Mouse (Mus musculus) monocyte, adult 2 months (primary cell): ENCODE measurements around the gene Nkap.
"Not testable (repeated sequence)": the region's sequence is repeated elsewhere in the genome, so short reads cannot be mapped to it uniquely, and the experiment has no call there.

Experiments used
- DNase-seq, 2 experiments: peaks; one replicate each; pipeline ENCODE4 v3.0.0; 2022; ENCODE audit warnings: low spot score in 2 of 2, low read depth in 1 of 2

Nkap gene

GRCm38 (mm10) chrX:37126671-37127358 lies at the start of gene Nkap:
Gene Nkap, plus strand, starts transcription at chrX:37126795.
- DNase-seq, result peak; percentile 10 to 44

DNA sequence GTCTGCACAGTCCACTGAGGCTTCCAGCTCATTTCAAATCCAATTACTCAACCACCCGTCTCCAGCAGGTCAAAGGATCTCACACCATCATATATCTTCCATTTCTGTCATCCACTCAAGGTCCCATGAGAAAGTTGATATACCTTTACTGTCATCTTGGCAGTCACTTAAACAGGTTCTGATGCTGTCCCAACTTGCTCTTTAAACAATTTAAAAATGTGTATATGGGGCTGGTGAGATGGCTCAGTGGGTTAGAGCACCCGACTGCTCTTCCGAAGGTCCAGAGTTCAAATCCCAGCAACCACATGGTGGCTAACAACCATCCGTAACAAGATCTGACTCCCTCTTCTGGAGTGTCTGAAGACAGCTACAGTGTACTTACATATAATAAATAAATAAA lies 46.2 kb upstream of the Nkap start:
- not testable (repeated sequence) for DNase-seq

DNA sequence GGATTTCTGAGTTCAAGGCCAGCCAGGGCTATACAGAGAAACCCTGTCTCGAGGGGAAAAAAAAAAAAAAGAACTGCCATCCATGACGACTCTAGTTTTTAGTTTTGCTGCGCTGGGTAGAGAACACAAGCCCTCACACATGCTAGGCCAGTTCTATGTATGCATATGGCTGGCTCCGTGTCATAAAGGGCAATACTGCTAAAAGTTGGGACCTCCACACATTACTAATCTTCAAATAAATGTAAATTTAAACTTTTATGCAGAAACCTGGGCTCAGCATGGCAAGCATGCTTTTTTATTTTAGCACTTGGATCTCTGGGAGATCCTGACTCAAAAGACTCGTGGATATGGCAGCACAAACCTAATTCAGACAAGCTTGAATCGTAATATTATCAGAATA lies 45.4 kb upstream of the Nkap start:
- no peak for DNase-seq

DNA sequence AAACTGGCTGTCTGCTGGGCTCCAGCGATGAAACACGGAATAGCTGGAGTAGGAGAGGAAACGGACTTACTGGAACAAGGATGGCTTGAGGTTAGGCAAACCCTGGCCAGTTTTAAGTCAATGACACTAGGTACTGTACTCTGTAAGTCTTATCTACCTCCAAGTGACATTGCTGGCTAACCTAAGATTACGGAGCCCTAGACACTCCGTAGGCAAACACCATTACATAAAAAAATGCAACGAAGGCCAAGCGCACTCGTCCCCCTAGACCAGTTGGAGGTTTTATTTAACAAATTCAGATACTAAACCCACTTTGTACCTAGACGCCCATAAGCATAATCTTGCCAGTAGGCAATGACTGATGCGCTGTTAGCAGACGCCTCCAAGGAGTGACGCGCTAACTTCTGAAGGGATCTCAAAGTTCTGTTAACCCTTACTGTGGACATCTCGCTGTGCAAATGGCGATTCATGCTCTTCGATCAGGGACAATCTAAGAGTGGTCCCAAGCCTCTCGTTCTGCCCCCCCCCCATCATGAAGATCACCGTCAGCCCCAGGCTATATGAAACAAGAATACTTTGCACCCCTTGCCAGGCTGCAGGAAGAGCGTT lies 42.2 kb upstream of the Nkap start:
- DNase-seq, result no peak

DNA sequence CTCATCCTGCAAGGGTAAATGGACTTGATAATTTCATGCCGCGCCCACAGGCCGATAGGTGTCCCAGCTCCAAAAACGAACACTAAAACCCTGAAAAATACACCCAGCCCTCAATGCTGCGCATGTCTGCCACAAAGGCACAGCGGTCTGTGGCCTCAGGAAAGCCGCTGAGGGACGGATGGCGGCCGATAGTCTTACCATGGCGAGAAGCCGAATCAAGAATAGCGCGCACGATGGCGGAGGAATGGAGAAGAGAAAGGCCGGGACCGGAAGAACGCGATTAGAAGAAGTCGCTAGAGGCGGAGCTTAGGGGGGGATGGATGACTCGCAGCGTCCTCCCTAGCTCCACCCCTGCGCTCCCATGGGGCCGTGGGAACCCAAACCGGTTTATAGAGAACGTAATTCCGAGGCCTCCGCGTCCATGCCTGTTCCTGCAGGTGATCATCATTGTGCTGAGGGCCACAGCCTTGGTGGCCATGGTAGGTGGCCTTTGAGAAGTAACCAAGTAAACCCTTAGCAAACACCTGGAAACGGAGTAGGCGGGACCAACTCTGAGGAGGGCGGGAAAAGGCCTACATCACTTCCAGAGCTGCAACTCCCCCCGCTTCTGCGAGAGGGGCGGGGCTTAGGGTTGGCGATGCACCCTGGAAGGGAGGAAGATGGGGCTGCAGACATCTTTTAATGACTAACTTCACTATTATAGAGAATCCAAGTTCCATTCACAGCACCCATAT lies 41.5 kb upstream of the Nkap start, which contains the start of gene Rpl39:
TSS of gene Rpl39 (minus strand) at position 476 of the 734 bp plus-strand sequence.
- DNase-seq, result peak; percentile 64 to 79

DNA sequence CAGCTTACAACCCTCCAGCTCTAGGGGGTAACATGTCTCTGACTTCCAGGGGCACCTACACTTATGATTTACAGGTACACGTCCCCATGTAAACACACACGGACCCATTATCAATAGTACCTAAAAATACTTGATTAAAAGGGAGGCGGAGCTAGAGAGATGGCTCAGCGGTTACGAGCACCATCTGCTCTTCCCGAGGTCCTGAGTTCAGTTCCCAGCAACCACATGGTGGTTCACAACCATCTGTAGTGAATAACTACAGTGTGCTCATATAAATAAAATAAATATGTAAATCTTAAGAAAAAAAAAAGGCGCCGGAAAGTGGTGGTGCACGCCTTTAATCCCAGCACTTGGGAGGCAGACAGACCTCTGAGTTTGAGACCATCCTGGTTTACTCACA lies 40.9 kb upstream of the Nkap start:
- no peak for DNase-seq

- no peak for DNase-seq
Measured at GRCm38 (mm10) chrX:37088778-37089177, 37.8 kb upstream of the Nkap start.

GRCm38 (mm10) chrX:37091457-37091856 lies 35.1 kb upstream of the Nkap start:
- no peak for DNase-seq

DNA sequence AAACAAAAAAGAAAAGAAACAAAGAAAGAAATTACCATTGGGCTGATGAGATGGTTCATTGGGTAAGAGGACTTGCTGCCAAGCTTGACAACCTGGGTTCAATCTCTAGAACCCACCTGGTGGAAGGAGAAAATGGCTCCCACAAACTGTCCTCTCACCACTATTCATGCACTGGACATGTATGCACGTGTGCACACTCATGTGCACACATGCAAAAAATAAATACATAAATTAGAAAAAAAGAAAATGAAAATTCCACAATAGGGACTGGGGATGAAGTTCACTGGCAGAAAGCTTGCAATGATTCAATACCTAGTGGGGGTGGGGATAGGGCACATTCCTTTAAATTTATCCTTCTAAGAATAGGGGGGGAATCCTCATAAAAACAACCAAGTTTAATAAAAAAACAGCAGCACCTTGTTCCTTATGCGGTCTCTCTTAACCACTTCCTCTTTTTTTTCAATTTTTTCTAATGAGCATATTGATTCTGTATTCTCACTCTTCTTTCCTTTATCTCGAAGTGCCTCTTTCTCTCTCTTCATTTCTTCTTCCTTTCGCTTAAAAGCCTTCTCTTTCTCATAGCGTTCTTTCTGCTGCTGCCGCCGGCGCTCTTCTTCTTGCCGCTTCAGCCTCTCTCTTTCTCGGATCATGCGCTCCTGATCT lies 31.4 kb upstream of the Nkap start:
- no peak for DNase-seq

GRCm38 (mm10) chrX:37098681-37099080 lies 27.9 kb upstream of the Nkap start:
- DNase-seq, result no peak

GRCm38 (mm10) chrX:37103826-37104225 lies 22.8 kb upstream of the Nkap start:
- no peak for DNase-seq

DNA sequence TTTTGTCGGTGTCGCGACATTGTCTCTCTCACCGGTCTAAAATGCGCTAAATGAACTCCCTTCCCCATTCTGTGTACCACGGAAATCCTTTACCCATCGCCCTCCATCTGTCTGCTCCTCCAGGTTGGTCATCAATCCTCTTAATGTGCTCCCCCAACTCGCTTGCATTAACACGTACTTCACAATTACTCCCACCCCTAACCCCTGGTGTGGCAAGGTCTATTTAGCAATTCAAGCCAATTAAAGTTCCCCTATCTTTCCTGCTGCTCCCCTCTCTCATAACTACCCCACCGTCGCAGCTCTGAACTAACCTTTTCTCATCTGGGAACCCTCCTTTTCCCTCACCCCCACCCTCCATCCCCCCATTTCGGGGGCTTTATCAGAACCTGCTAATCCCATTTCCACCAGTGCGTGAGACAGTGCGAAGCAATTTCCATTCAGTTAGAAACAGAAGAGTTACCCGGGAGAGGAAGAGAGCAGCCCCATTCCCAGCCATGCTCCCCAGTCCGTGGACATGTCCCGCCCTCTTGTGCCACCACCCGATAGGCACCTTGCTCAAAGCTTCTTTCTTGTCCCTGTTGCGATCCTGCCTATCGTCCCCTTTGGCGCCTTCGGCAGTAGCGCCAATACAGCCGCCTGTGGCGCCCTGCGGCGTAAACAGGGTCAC lies 16.9 kb upstream of the Nkap start:
- DNase-seq, result no peak

DNA sequence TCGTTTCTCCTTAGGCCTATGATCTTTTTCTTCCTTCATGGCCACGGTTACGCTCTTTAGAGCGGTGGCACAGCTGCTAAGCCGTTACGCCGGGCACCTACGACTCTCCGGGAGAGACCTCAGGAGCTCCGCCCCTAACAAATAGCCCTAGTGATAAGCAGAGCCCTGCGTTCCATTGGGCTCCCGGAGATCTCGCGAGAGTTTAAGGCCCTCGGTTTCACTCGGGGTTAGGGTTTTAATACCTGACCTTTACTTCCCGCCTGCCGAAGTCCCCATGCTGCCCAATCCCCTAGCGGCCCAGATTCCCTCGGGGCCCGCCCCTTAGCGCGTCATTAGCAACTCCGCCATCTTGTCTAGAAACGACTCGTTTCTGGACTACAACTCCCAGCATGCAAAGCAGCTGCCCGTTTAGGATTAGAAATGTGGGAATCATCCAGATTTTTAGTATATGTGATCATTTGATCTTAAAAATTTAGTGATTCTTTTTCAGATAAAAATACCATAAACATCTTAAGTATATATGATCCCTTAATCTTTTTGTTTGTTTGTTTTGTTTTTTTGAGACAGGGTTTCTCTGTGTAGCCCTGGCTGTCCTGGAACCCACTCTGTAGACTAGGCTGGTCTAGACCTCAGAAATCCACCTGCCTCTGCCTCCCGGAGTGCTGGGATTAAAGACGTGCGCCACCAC lies 16.3 kb upstream of the Nkap start, which contains the start of gene Upf3b:
TSS of gene Upf3b (minus strand) at position 130 of the 688 bp plus-strand sequence.
- peak; percentile 78 to 83 for DNase-seq

- no peak for DNase-seq
Measured at GRCm38 (mm10) chrX:37110881-37111193, 15.8 kb upstream of the Nkap start.

- DNase-seq, result no peak
Measured at GRCm38 (mm10) chrX:37117085-37117484, 9.5 kb upstream of the Nkap start.

GRCm38 (mm10) chrX:37119585-37119984 lies 7.0 kb upstream of the Nkap start:
- no peak for DNase-seq

DNA sequence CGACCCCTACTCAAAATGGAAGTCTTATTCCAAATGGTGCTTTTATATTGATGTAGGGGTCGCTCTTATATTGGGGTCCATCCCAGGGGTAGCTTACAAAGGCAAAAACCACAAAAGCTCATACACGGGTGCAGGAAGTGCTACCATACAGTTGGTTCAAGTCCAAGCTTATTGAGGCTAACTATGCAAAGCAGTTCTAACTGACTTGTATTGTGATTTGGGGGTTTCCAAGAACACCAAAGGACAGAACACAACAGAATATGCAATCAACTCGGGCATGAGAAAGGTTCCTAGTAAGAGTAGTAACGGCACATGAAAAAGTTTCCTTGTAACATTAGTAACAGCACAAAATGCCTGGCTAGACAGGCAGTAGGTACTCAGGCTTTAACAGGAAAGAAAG lies 6.4 kb upstream of the Nkap start:
- DNase-seq, result no peak

DNA sequence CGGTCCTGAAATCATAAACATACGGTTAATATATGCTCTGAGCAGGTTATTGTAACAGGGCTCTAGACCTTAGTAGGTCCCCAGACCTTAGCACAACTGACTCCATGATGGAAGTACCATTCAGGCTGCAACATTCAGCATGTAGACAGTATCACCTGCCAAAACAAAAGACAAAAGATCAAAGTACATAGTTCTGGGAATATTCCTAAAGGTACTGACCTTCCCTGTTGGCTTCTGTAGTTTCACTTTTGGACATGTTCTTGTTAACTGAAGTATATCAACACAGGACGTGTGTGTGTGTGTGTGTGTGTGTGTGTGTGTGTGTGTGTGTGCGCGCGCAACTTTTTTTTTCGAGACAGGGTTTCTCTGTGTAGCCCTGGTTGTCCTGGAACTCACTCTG lies 1.1 kb upstream of the Nkap start:
- no peak for DNase-seq

DNA sequence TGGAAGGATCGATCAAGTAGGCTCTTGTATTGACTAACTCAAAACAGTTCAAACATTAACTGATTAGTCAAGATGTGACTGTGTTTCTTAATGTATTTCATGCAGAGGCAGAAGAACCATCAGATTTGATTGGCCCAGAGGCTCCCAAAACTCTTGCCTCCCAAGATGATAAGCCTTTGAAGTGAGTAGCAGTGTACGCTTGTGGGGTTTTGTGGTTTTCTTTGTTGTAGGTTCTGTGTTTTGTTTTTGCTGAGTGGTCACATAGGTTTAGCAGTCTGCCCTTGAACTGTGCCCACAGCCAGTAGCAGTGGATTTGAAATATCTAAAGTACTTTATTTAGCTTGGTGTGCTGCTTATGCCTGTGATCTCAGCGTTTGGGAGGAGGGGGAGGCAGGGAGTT lies 15.1 kb downstream of the Nkap start:
- no peak for DNase-seq

GRCm38 (mm10) chrX:37144498-37144897 lies 17.9 kb downstream of the Nkap start:
- DNase-seq, result not testable (repeated sequence)

DNA sequence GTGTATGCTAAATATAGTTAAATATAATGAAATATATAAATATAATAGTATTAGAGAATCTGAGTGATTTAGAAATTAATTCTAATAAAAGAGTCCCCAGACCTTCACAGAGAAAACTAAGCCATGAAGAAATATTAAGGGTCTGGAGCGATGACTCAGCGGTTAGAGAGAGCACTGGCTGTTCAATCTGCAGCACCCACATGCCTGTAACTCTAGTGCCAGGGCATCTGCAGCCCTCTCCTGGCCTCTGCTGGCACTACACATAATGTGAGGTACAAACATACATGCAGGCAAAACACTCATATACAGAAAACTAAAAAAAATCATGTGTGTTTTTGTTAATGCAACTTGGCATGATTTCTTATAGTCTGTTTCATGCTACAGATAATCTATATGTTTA lies 18.4 kb downstream of the Nkap start:
- no peak for DNase-seq
